Mouse (Mus musculus): Measurements from ENCODE around the gene Cdc42ep3.

Cdc42ep3 gene

GRCm38 (mm10) chr17:79290697-79291096 lies 64.2 kb downstream of the Cdc42ep3 start:
- DNase-seq (ENCODE audit: low spot score in 2 of 2), result no peak

DNA sequence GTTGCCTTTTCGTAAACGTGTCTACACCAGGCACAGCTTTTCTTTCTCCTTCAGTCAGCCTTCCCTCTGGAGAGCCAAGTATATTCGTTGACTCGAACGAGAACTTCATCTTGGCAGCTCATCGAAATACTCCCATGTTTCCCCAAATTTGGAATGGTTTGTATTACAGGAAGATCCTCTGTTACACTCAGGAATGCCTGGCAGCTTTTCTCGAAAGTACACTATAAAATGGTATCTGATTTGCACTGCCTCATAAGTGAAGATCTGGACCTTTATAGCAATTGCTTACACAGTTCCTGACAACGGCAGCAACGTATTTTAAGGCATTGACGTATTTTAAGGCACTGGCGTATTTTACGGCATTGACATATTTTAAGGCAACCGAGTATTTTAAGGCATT lies 67.6 kb downstream of the Cdc42ep3 start:
- DNase-seq (ENCODE audit: low spot score in 2 of 2), result no peak

DNA sequence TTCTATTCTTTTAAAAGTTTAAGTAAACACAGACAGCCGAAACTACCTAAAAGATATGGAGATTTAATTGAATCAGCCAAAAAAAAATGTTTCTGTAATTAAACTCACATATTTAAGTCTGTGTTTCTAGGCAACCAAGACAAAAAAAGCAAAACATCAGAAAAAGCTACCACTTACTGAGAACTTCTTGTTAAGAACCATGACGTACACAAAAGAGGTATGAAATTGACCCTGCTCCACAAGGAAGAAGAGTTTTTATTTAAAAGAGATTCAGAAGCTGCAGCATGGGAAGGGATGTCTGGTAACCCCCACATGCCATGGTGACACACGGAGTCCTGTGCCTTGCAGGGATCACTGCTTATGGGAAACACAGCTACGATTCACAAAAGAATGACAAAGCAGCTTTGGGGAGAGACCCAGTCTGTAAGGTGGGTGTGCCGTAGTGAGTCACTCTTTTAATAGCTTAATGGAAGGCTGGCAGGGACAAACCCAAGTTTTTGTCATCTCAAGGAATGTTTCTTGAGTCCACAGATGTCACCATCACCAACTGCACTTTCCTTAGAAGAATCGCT lies 69.8 kb downstream of the Cdc42ep3 start:
- DNase-seq (ENCODE audit: low spot score in 2 of 2), result no peak

Data from natural killer cell, adult 2 months (primary cell).